Mouse (Mus musculus): ENCODE measurements around the gene Sox5.

GRCm38 (mm10) chr6:144754366-144754765, 27.4 kb downstream of the Sox5 start:
- TF ChIP-seq CTCF (IDR thresholded peaks at IDR 0.05; ENCODE audit: borderline replicate concordance, control insufficient read depth, extremely low read depth, insufficient read depth, low read length, poor library complexity) (no peak), POLR2A (IDR thresholded peaks at IDR 0.05; ENCODE audit: control insufficient read depth, extremely low read depth, insufficient read depth, low read length, poor library complexity) (no peak)
